Mouse (Mus musculus) cerebellum, adult 9-10 months (tissue): ENCODE data around the gene Slc27a1.

Source experiments
- DNase-seq: peaks from one replicate; pipeline ENCODE4 v3.0.0; 2022

Gene Slc27a1

DNA sequence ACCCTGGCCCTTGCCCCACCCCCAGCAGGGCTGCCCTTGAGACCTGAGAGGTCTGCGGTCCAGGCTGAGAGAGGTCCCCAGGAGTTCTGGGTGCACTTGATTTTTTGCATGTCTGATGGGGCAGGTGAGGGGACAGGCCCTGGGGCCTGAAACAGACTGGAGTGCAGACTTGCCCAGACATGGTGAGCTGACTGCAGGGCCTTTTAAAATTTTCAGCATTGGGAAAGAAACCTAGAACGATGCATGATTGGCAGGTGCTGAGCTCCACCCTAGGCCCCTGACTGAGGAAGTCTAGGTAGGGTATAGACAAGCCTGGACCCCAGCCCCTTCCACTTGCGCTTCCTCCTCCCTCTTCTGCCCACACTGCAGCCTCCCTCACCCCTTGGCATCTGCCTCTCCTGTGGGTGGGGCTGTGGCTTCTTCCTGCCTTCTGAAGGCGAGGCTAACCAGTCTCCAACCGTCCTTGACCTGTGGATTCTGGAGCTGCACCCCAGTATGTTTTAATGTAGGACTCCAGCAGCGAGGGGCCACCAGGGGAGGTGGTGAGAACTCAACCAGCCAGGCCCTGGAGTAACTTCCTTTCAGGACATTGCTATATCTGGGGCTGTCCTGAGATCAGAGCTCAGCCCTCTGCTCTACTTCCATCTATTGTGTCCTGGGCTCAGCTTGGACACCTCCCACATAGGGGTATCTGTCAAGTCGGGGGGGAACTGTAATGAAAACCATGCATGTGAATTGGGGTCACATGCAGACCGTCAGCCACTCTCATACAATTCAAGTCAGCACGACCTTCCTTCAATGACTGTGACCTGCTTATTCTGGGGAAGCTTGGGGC lies 58.8 kb downstream of the Slc27a1 start:
- no peak for DNase-seq

DNA sequence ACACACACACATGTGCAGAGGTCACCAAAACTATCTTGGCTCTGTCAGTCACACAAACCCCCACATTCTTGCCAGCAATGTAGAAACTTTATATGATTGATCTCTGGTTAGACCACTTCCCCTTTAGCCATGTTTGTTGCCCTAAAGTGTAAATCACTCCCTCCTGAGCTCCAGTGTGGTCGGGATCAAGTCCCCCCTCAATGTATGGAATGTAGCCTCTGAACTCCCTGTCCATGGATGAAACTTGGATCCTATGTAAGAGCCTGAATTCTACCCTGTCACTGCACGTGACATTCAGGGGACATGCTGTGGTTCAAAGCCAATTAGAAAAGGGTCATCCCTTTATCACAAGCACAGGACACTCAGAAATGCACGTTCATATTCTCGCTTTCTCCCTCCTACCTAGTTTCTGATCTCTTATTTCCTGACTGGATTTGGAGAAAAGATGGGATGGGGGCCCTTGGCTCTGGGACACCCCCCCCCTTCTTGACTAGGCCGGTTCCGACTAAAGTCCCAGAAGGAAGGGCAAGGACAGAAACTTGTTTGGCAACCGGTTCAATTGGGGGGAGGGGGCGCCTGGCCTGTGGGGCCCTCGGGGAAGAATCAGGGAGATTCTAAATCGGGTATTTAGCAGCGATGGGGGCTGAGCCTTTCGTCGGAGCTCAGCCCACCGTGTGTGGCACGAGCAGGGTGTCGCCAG lies 59.9 kb downstream of the Slc27a1 start:
- DNase-seq, result no peak

DNA sequence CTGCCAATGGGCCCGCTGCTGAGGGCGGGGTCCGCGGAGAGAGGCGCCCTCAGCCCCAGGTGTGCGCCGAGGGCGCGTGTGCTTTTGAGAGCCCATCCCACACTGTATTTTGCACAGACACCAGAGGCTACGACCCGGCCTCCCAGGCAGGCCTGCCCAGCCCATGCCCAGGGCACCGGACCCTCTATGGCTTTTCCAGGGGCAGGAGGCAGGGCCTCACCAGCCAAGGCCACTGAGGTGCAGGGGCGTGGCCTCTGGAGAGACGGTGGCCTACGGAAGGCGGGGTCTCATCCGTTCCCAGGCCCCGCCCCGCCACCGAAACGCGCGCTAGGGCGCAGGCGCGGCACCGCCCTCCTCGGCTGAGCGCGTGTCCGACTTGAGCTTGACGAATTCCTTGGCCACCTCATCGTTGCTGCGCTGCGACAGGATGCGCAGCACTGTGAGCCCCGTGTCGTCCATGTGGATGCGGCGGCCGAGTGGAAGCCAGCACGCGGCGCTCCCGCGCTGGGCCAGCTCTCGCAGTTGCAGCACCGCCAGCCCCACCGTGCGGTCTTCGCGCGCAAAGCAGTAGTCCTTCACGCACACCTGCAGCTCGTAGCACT lies 60.5 kb downstream of the Slc27a1 start:
- peak; percentile 90 for DNase-seq

DNA sequence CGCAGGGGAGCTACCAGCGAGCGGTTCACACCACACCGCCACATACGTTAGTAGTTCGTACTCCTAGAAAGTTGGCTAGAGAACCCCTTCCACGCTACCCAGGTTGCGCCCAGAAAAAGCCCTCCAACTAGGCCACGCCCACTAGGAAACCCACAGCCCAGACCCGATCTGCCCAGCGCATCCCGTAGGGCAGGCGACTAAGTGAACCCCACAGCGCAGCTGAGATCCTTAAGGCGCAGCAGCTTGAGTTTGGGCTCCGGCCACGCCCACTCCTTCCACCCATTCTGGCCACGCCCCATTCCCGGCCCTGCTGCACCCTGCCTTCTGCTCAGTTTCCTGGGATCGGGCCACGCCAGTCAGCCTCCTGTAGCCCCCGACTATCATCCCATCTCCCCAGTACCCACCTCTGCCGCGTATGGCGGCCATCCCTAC lies 61.1 kb downstream of the Slc27a1 start:
- DNase-seq, result peak; percentile 62

DNA sequence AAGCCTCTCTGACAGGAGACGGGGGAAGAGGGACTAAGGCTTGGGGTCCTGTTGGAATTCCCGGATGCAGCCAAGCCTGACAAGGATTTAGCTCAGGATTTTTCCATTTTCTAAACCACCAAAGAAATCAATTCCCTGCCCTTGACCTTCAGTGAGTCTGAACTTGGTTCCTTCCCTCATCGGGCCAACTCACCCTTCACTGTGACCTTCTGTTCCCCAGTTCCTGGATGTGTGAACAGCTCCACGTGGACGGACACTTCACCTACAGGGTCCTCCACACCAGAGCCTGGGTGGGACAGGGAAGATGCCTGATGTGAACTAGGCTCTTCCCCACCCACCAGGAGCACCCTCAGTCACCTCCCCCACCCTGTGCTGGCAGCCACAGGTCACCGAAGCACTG lies 62.1 kb downstream of the Slc27a1 start:
- no peak for DNase-seq

DNA sequence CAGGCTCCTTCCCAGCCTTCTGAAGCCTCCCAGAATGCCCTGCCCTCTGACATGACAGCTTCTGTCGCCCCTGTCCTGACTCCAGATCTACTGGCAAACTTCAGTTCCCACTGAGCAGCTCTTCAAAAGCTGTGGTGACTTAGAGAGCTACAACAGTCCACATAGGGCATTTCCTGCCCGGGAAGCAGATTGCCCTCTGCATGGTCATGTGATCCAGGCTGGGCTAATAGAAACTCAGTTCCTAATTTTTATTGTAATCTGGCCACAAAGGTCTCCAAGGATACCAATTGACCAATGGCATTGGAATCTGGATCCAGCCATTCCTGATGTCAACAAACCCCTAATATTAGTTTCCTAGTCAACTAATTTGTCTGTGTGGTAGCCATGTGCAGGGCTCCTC lies 63.2 kb downstream of the Slc27a1 start:
- no peak for DNase-seq

DNA sequence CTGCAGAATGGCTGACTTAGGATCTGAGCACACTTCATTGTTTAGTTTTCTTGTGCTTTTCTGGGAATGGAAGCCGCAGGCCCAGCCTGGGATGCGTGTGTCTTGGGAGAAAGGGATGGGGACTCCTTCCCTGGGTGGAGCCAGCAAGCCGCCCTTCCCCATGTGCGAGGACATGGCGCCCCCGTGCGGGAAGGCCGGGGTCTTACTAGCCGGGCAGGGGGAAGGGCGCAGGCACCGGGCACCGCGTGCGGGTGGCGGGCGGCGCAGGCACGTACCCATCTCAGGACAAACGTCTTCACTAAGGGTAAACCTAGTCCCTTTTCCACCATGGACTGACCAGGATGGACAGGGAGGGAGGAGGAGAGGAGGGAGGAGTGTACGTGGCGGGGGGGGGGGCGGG lies 64.5 kb downstream of the Slc27a1 start:
- no peak for DNase-seq

DNA sequence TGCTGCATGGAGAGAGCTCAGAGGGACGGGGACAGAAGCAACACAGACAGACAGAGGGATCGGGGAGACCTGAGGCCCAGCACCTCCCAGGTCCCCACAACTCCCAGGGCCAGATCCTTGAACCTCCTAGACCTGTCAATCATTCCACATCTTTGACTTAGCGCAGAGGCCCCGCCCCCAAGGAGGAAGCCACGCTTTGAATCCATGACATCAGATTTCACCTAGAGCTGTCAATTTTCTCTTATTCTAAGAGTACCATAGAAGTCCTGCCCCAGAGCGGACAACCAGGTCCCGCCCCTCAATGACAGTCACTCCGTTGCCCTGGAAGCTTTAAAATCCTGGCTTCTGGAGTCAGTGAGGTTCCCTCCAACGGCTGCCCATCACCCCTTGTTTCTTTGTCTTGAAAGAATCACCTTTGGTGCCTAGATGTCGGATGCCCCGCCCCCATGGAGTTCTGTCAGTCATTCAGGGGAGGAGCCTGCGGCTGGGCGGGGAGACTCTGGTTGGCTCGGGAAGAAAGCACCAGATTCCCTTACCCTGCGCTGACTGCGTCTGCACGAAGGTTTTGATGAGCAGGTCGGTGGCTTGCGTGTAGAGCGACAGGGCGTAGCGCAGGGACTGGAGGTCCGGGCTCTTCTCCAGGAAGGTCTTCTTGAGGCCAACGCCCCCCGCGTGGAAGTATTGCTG lies 65.4 kb downstream of the Slc27a1 start:
- peak; percentile 44 for DNase-seq
